Mouse (Mus musculus) thymus, adult 2 months (tissue): ENCODE measurements around the gene Scp2d1.

ENCODE experiments used
- CTCF ChIP-seq: fragments of 200-500 bp; IDR thresholded peaks from 2 replicates; pipeline ENCODE4 v1.5.1; 2012; ENCODE audit warnings: mild to moderate bottlenecking, control low read depth, low read length, moderate library complexity, borderline replicate concordance; ENCODE audit not compliant: control insufficient read depth, poor library complexity, insufficient read depth; ENCODE audit errors: extremely low read depth
- POLR2A ChIP-seq: fragments of 200-500 bp; IDR thresholded peaks from 2 replicates; pipeline ENCODE4 v1.6.1; 2012; ENCODE audit warnings: mild to moderate bottlenecking, low read length, control low read depth, moderate library complexity; ENCODE audit not compliant: control insufficient read depth, poor library complexity, insufficient read depth; ENCODE audit errors: extremely low read depth

DNA sequence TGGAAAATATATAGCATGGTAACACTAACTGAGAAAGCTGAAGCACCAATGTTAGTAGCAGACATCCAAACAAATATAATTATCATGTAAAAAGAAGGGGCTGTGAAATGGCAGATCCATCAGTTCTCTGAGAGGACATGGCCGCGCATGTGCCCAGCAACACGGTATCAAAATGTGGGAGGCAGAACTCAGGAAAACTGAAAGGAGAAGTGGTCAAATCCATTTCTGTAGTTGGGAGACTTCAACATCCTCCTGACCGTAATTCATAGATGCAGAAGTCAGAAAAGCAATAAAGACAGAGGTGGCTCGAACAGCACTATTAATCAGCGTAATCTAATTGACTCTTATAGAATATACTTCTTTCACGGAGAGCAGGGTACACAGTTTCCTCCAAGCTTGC lies 44.2 kb upstream of the Scp2d1 start:
- no peak for TF ChIP-seq CTCF
- no peak for TF ChIP-seq POLR2A
